Mouse (Mus musculus): ENCODE measurements around the gene Ptprj. TPM values are rescaled to one million over a fixed set of nuclear protein-coding genes. Genes with fewer than 3 reads are reported as not detected.
A peak's percentile ranks its signal among the peaks of the same experiment; 100 is the strongest.

Gene Ptprj
- polyA plus RNA-seq, 1 experiment: 8.7 TPM

- Histone ChIP-seq H3K4me3 (replicated peaks) (peak overlapping the region; percentile 60), H3K27me3 (replicated peaks) (no peaks in the 10 kb centered on the region), H3K4me1 (peaks cover 98% of the 10 kb centered on the region), H3K9me3 (no peaks in the 10 kb centered on the region), H3K36me3 (replicated peaks; ENCODE audit: low read length) (peaks cover 93% of the 10 kb centered on the region)
- TF ChIP-seq GATA1 (IDR thresholded peaks at IDR 0.05; ENCODE audit: borderline replicate concordance, low read length): no peak
- TF ChIP-seq FLI1 (IDR thresholded peaks at IDR 0.05; ENCODE audit: low read length): no peak
Observed at GRCm38 (mm10) chr2:90533944-90534343, 46.5 kb downstream of the Ptprj start.

- no peak overlapping the region for H3K4me3 ChIP-seq (replicated peaks)
- no peak for TF ChIP-seq GATA1 (IDR thresholded peaks at IDR 0.05; ENCODE audit: borderline replicate concordance, low read length)
- TF ChIP-seq FLI1 (IDR thresholded peaks at IDR 0.05; ENCODE audit: low read length): no peak
- H3K4me1 ChIP-seq: peaks cover 98% of the 10 kb centered on the region
- H3K36me3 ChIP-seq (replicated peaks; ENCODE audit: low read length): peaks cover 94% of the 10 kb centered on the region
- H3K9me3 ChIP-seq: no peaks in the 10 kb centered on the region
- H3K27me3 ChIP-seq (replicated peaks): no peaks in the 10 kb centered on the region
Observed at GRCm38 (mm10) chr2:90532095-90532494, 48.4 kb downstream of the Ptprj start.

GRCm38 (mm10) chr2:90528107-90528506 lies 52.3 kb downstream of the Ptprj start:
- H3K4me1 ChIP-seq: peaks cover 100% of the 10 kb centered on the region
- H3K9me3 ChIP-seq: no peaks in the 10 kb centered on the region
- no peak overlapping the region for H3K4me3 ChIP-seq (replicated peaks)
- peaks cover 92% of the 10 kb centered on the region for H3K36me3 ChIP-seq (replicated peaks; ENCODE audit: low read length)
- H3K27me3 ChIP-seq (replicated peaks): no peaks in the 10 kb centered on the region
- no peak for TF ChIP-seq FLI1 (IDR thresholded peaks at IDR 0.05; ENCODE audit: low read length)

GRCm38 (mm10) chr2:90526971-90527370 lies 53.5 kb downstream of the Ptprj start:
- Histone ChIP-seq H3K9me3 (no peaks in the 10 kb centered on the region), H3K4me1 (peaks cover 100% of the 10 kb centered on the region), H3K27me3 (replicated peaks) (no peaks in the 10 kb centered on the region), H3K36me3 (replicated peaks; ENCODE audit: low read length) (peaks cover 92% of the 10 kb centered on the region), H3K4me3 (replicated peaks) (peak overlapping the region; percentile 4)
- TF ChIP-seq GATA1 (IDR thresholded peaks at IDR 0.05; ENCODE audit: borderline replicate concordance, low read length): no peak
- no peak for TF ChIP-seq FLI1 (IDR thresholded peaks at IDR 0.05; ENCODE audit: low read length)

GRCm38 (mm10) chr2:90526564-90526963 lies 53.9 kb downstream of the Ptprj start:
- no peaks in the 10 kb centered on the region for H3K9me3 ChIP-seq
- TF ChIP-seq GATA1 (IDR thresholded peaks at IDR 0.05; ENCODE audit: borderline replicate concordance, low read length) (no peak), FLI1 (IDR thresholded peaks at IDR 0.05; ENCODE audit: low read length) (no peak)
- H3K36me3 ChIP-seq (replicated peaks; ENCODE audit: low read length): peaks cover 94% of the 10 kb centered on the region
- peak overlapping the region; percentile 2 for H3K4me3 ChIP-seq (replicated peaks)
- H3K27me3 ChIP-seq (replicated peaks): no peaks in the 10 kb centered on the region
- peaks cover 100% of the 10 kb centered on the region for H3K4me1 ChIP-seq

GRCm38 (mm10) chr2:90525807-90526206 lies 54.6 kb downstream of the Ptprj start:
- Histone ChIP-seq H3K4me3 (replicated peaks) (peak overlapping the region; percentile 25), H3K4me1 (peaks cover 100% of the 10 kb centered on the region)
- TF ChIP-seq GATA1 (IDR thresholded peaks at IDR 0.05; ENCODE audit: borderline replicate concordance, low read length): no peak
- no peak for TF ChIP-seq FLI1 (IDR thresholded peaks at IDR 0.05; ENCODE audit: low read length)

GRCm38 (mm10) chr2:90522455-90522854 lies 58.0 kb downstream of the Ptprj start:
- H3K36me3 ChIP-seq (replicated peaks; ENCODE audit: low read length): peaks cover 92% of the 10 kb centered on the region
- H3K9me3 ChIP-seq: no peaks in the 10 kb centered on the region
- TF ChIP-seq GATA1 (IDR thresholded peaks at IDR 0.05; ENCODE audit: borderline replicate concordance, low read length) (no peak), FLI1 (IDR thresholded peaks at IDR 0.05; ENCODE audit: low read length) (no peak)
- H3K27me3 ChIP-seq (replicated peaks): no peaks in the 10 kb centered on the region
- peaks cover 98% of the 10 kb centered on the region for H3K4me1 ChIP-seq
- H3K4me3 ChIP-seq (replicated peaks): no peak overlapping the region

More at GRCm38 (mm10) chr2:90525807-90526206, 54.6 kb downstream of the Ptprj start:
- no peaks in the 10 kb centered on the region for H3K27me3 ChIP-seq (replicated peaks)
- no peaks in the 10 kb centered on the region for H3K9me3 ChIP-seq
- peaks cover 94% of the 10 kb centered on the region for H3K36me3 ChIP-seq (replicated peaks; ENCODE audit: low read length)

GRCm38 (mm10) chr2:90521909-90522308 lies 58.5 kb downstream of the Ptprj start:
- H3K4me1 ChIP-seq: peaks cover 98% of the 10 kb centered on the region
- no peaks in the 10 kb centered on the region for H3K9me3 ChIP-seq
- no peaks in the 10 kb centered on the region for H3K27me3 ChIP-seq (replicated peaks)
- H3K4me3 ChIP-seq (replicated peaks): no peak overlapping the region
- TF ChIP-seq GATA1 (IDR thresholded peaks at IDR 0.05; ENCODE audit: borderline replicate concordance, low read length): no peak
- no peak for TF ChIP-seq FLI1 (IDR thresholded peaks at IDR 0.05; ENCODE audit: low read length)
- peaks cover 92% of the 10 kb centered on the region for H3K36me3 ChIP-seq (replicated peaks; ENCODE audit: low read length)

GRCm38 (mm10) chr2:90518296-90518695 lies 62.2 kb downstream of the Ptprj start:
- Histone ChIP-seq H3K36me3 (replicated peaks; ENCODE audit: low read length) (peaks cover 93% of the 10 kb centered on the region), H3K27me3 (replicated peaks) (no peaks in the 10 kb centered on the region), H3K4me1 (peaks cover 98% of the 10 kb centered on the region), H3K4me3 (replicated peaks) (no peak overlapping the region), H3K9me3 (no peaks in the 10 kb centered on the region)
- no peak for TF ChIP-seq GATA1 (IDR thresholded peaks at IDR 0.05; ENCODE audit: borderline replicate concordance, low read length)
- no peak for TF ChIP-seq FLI1 (IDR thresholded peaks at IDR 0.05; ENCODE audit: low read length)

GRCm38 (mm10) chr2:90514969-90515368 lies 65.5 kb downstream of the Ptprj start:
- no peak for TF ChIP-seq FLI1 (IDR thresholded peaks at IDR 0.05; ENCODE audit: low read length)
- no peak for TF ChIP-seq GATA1 (IDR thresholded peaks at IDR 0.05; ENCODE audit: borderline replicate concordance, low read length)
- no peaks in the 10 kb centered on the region for H3K27me3 ChIP-seq (replicated peaks)
- H3K36me3 ChIP-seq (replicated peaks; ENCODE audit: low read length): peaks cover 82% of the 10 kb centered on the region
- H3K9me3 ChIP-seq: no peaks in the 10 kb centered on the region
- peaks cover 96% of the 10 kb centered on the region for H3K4me1 ChIP-seq
- no peak overlapping the region for H3K4me3 ChIP-seq (replicated peaks)

- H3K27me3 ChIP-seq (replicated peaks): no peaks in the 10 kb centered on the region
- peaks cover 98% of the 10 kb centered on the region for H3K4me1 ChIP-seq
- TF ChIP-seq FLI1 (IDR thresholded peaks at IDR 0.05; ENCODE audit: low read length) (no peak), GATA1 (IDR thresholded peaks at IDR 0.05; ENCODE audit: borderline replicate concordance, low read length) (no peak)
- no peaks in the 10 kb centered on the region for H3K9me3 ChIP-seq
- peak overlapping the region; percentile 62 for H3K4me3 ChIP-seq (replicated peaks)
- H3K36me3 ChIP-seq (replicated peaks; ENCODE audit: low read length): peaks cover 44% of the 10 kb centered on the region
Observed at GRCm38 (mm10) chr2:90509268-90509667, 71.2 kb downstream of the Ptprj start.
